Mouse (Mus musculus): ENCODE results near the gene Cyb5d1. TPM values are rescaled to one million over a fixed set of nuclear protein-coding genes. Genes with fewer than 3 reads are reported as not detected.

Cyb5d1 gene
- polyA plus RNA-seq, 2 experiments = 22.3 to 32.7 TPM

DNA sequence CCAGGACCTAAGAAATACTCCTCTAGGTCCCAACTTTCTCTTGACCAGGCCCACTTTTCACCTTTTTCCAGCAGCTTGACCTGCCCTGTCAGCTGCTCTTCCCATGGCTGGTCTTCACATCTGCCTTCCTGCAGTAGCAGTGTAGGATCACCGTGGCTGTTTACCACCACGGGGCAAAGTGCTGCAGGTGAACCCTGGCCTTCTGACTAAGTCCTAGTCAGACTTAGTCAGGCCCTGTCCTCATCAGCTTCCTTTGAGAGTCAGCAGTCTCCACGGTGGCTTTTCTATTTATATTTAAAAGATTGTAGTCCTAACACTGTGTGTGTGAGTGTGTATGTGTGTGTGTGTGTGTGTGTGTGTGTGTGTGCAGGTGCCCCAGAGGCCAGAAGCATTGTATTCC lies 17.7 kb downstream of the Cyb5d1 start:
- no peaks in the 10 kb centered on the region for H3K9me3 ChIP-seq (ENCODE audit: control insufficient read depth, low read length)
- no peaks in the 10 kb centered on the region for H3K27me3 ChIP-seq (ENCODE audit: control insufficient read depth, insufficient read depth, low read length)
- ATAC-seq (ENCODE audit: low FRiP score, low read depth) (no peak), DNase-seq (ENCODE audit: low spot score) (no peak)
- 82% methylated on average over 3 of the region's 3 CpGs for WGBS
- no peak overlapping the region for H3K4me3 ChIP-seq (replicated peaks; ENCODE audit: low read length)
- TF ChIP-seq POLR2A (IDR thresholded peaks at IDR 0.05; ENCODE audit: borderline replicate concordance, extremely low read depth, insufficient read depth, insufficient read length) = no peak
- H3K9ac ChIP-seq (ENCODE audit: low read depth, low read length, severe bottlenecking) = no peak overlapping the region
- peaks cover 39% of the 10 kb centered on the region for H3K36me3 ChIP-seq (ENCODE audit: control insufficient read depth, insufficient read depth, low read length)
- no peaks in the 10 kb centered on the region; the same call in 1 of the 2 replicates for H3K4me1 ChIP-seq (ENCODE audit: control insufficient read depth, insufficient read depth, low read length)
- no peak overlapping the region for H3K4me2 ChIP-seq (replicated peaks; ENCODE audit: low read depth, low read length, severe bottlenecking)
- H3K27ac ChIP-seq (replicated peaks; ENCODE audit: low read depth, low read length) = no peak overlapping the region

DNA sequence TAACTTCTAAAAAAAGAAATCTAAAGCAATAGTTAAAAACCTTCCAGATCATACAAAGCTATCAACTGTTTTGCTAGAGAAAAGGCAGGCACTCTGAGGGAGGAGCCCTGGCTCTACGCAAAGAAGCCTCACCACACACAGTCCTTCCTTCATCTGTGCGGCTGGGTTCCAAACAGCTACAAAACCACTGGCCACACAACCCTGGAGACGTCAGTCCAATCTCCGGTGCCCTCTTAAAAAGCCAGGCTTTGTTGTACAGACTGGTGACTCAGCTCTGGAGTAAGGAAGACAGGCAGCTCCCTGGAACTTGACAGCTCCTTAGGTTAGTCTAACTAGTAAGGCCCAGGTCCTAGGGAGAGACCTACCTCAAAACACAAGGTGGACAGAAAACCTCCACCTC lies 19.8 kb downstream of the Cyb5d1 start:
- 89% methylated on average over 4 of the region's 4 CpGs for WGBS
- Histone ChIP-seq H3K4me2 (replicated peaks; ENCODE audit: low read depth, low read length, severe bottlenecking) (no peak overlapping the region), H3K9me3 (ENCODE audit: control insufficient read depth, low read length) (no peaks in the 10 kb centered on the region), H3K9ac (ENCODE audit: low read depth, low read length, severe bottlenecking) (no peak overlapping the region), H3K4me1 (ENCODE audit: control insufficient read depth, insufficient read depth, low read length) (peaks cover 18% of the 10 kb centered on the region), H3K27ac (replicated peaks; ENCODE audit: low read depth, low read length) (no peak overlapping the region), H3K36me3 (ENCODE audit: control insufficient read depth, insufficient read depth, low read length) (peaks cover 37% of the 10 kb centered on the region), H3K27me3 (ENCODE audit: control insufficient read depth, insufficient read depth, low read length) (no peaks in the 10 kb centered on the region), H3K4me3 (replicated peaks; ENCODE audit: low read length) (no peak overlapping the region)
- DNase-seq (ENCODE audit: low spot score) (no peak), ATAC-seq (ENCODE audit: low FRiP score, low read depth) (no peak)
- TF ChIP-seq POLR2A (IDR thresholded peaks at IDR 0.05; ENCODE audit: borderline replicate concordance, extremely low read depth, insufficient read depth, insufficient read length) = no peak

DNA sequence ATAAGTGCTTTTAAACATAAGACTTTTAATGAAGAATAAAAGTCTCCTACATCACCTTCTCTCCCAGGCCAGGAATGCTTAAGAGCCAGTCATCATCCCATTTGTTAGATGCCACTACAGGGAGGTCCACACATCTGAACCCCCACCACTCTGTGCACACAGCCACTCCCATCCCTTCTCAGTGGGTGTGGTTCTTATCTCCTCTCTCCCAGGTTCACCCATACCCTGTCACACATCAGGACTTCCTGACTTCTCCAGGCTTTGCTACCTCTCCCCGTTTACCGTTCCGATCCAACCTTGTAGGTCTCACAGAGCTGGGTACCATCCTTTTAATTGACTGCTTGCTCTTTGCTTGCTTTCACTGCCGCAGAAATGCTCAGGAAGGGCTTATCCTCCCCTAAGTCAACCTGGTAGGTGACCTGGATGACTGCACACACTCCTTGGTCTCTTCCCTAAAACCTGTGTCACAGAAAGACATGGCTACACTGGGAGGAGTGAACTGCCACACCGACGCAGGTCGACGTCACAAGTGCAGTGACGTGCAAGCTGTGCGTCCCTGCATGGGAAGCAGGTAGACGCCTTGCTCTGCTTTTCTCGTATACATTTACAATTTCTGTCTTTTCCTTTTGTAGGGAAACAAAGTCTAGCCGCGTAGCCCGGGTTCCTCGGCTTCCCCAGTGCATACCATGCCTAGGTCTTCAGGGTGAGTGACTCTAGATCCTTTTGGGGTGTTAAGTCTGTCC lies 22.0 kb downstream of the Cyb5d1 start:
- Histone ChIP-seq H3K36me3 (ENCODE audit: control insufficient read depth, insufficient read depth, low read length) (peaks cover 34% of the 10 kb centered on the region), H3K27ac (replicated peaks; ENCODE audit: low read depth, low read length) (no peak overlapping the region), H3K9ac (ENCODE audit: low read depth, low read length, severe bottlenecking) (no peak overlapping the region), H3K4me1 (ENCODE audit: control insufficient read depth, insufficient read depth, low read length) (peaks cover 21% of the 10 kb centered on the region), H3K4me2 (replicated peaks; ENCODE audit: low read depth, low read length, severe bottlenecking) (no peak overlapping the region), H3K4me3 (replicated peaks; ENCODE audit: low read length) (no peak overlapping the region), H3K9me3 (ENCODE audit: control insufficient read depth, low read length) (no peaks in the 10 kb centered on the region), H3K27me3 (ENCODE audit: control insufficient read depth, insufficient read depth, low read length) (no peaks in the 10 kb centered on the region)
- 92% methylated on average over 16 of the region's 16 CpGs for WGBS
- TF ChIP-seq POLR2A (IDR thresholded peaks at IDR 0.05; ENCODE audit: borderline replicate concordance, extremely low read depth, insufficient read depth, insufficient read length) = no peak
- DNase-seq (ENCODE audit: low spot score) (no peak), ATAC-seq (ENCODE audit: low FRiP score, low read depth) (no peak)

DNA sequence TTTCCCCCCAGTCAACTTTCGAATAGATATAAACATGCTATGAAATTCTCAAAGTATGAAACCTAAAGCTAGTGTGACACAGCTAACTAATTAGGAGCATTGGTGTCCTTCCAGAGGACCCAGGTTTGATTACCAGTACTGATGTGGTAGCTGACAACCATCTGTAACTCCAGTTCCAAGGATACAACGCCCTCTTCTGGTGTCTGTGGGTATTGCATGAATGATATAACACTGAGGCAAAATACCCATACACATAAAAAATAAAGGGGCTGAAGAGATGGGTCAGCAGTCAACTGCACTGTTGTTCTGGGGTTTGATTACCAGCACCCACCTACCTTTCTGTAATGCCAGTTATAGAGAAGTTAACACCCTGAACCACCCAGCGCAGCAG lies 22.7 kb downstream of the Cyb5d1 start:
- DNase-seq (ENCODE audit: low spot score) = no peak
- H3K9me3 ChIP-seq (ENCODE audit: control insufficient read depth, low read length) = no peaks in the 10 kb centered on the region
- 65% methylated on average over 3 of the region's 3 CpGs for WGBS
- H3K4me2 ChIP-seq (replicated peaks; ENCODE audit: low read depth, low read length, severe bottlenecking) = no peak overlapping the region
- no peak for ATAC-seq (ENCODE audit: low FRiP score, low read depth)
- no peaks in the 10 kb centered on the region for H3K27me3 ChIP-seq (ENCODE audit: control insufficient read depth, insufficient read depth, low read length)
- no peak overlapping the region for H3K4me3 ChIP-seq (replicated peaks; ENCODE audit: low read length)
- peaks cover 21% of the 10 kb centered on the region for H3K4me1 ChIP-seq (ENCODE audit: control insufficient read depth, insufficient read depth, low read length)
- peaks cover 31% of the 10 kb centered on the region for H3K36me3 ChIP-seq (ENCODE audit: control insufficient read depth, insufficient read depth, low read length)
- TF ChIP-seq POLR2A (IDR thresholded peaks at IDR 0.05; ENCODE audit: borderline replicate concordance, extremely low read depth, insufficient read depth, insufficient read length) = no peak
- no peak overlapping the region for H3K9ac ChIP-seq (ENCODE audit: low read depth, low read length, severe bottlenecking)
- H3K27ac ChIP-seq (replicated peaks; ENCODE audit: low read depth, low read length) = 0 out of 2 replicates have a peak overlapping the region, but pooled peaks have one; percentile 38

DNA sequence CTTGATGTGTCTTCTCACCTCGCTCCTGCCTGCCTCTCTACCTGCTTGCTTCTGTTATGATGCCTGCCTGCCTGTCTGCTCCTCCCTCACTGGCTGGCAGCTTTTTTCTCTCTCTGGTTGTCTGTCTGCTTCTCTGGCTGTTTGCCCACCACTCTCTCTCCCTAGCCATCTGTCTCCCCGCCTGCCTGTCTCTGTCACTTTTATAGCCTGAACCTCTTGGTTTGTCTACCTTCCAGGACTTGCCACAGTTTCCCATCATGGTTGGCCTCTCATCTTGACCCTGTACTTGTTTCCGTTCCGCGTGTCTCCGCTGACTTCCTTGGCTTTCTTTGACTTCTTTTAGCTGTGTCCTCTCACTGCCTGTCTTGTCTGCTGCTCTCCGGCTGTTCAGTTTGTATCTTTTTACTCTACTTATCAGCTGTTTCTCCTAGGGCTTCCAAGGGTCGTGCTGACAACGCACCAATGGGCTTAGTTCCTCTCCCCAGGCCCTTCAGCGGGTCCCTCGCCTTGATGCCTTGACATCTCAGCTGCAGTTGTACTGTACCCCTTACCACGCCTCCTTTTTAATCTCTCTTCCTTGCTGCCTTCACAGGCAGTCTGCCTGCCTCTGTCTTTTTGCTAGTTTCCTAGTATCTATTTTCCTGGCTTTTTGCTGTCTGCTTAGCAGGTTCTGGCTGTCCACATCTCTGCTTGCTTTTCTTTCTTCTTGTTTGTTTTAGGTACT lies 23.2 kb downstream of the Cyb5d1 start:
- Histone ChIP-seq H3K27ac (replicated peaks; ENCODE audit: low read depth, low read length) (0 out of 2 replicates have a peak overlapping the region, but pooled peaks have one; percentile 43), H3K4me1 (ENCODE audit: control insufficient read depth, insufficient read depth, low read length) (peaks cover 21% of the 10 kb centered on the region), H3K36me3 (ENCODE audit: control insufficient read depth, insufficient read depth, low read length) (peaks cover 26% of the 10 kb centered on the region), H3K9ac (ENCODE audit: low read depth, low read length, severe bottlenecking) (no peak overlapping the region), H3K4me2 (replicated peaks; ENCODE audit: low read depth, low read length, severe bottlenecking) (no peak overlapping the region), H3K4me3 (replicated peaks; ENCODE audit: low read length) (no peak overlapping the region), H3K9me3 (ENCODE audit: control insufficient read depth, low read length) (no peaks in the 10 kb centered on the region), H3K27me3 (ENCODE audit: control insufficient read depth, insufficient read depth, low read length) (no peaks in the 10 kb centered on the region)
- DNase-seq (ENCODE audit: low spot score) = no peak
- TF ChIP-seq POLR2A (IDR thresholded peaks at IDR 0.05; ENCODE audit: borderline replicate concordance, extremely low read depth, insufficient read depth, insufficient read length) = no peak
- WGBS = 61% methylated on average over 12 of the region's 12 CpGs
- no peak for ATAC-seq (ENCODE audit: low FRiP score, low read depth)
